Mouse (Mus musculus): Measurements from ENCODE around the gene Mapk8ip3.
"Not testable (repeated sequence)": the region's sequence is repeated elsewhere in the genome, so short reads cannot be mapped to it uniquely, and the experiment has no call there.

Mapk8ip3 gene

DNA sequence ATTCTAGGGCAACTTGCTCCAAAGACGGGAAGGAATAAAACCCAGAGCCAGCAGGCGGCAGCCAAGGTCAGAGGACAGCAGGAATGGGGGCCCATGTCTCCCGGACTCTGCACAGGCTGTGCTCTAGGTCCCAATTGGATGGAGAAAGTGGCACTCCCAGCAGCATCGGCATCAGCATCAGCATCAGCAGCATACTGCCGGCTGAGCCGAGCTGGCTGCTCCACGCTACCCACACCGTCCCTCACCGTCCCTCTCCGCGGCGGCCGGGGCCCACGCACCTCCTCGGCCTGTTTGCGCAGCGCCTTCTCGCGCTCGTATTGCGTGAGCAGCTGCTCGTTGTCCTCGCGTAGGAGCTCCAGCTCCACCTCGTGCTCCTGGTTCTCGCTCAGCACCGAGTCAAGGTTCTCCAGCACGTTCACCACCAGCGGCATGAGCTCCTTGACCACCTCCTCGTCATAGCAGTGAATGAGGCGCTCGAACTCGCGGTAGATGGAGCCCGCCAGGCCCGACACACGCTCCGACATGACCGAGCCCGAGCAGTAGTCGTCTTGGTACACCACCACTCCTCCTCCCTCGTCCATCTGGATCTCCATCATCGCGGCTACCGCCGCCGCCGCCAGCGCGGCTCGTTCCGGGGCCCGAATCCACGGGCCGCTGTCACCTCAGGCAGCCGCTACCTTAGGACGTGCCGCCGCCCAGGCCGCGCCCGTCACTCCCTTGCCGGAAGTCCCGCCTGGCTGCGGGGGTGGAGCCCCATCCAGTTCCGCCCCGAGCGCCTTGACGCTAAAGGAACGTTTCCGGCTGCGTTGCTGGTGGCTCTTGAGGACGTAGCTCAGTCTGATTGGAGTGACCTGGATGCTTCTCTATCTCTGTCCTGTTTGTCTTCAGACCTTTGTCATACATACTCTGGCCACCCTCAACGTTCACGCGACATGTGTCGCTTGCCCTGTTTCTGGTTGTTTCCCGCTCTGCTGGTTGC lies at the start of gene Mapk8ip3:
TSS of gene Mapk8ip3 (minus strand) at position 719 of the 979 bp plus-strand sequence.
- DNase-seq (ENCODE audit: low read depth): peak; percentile 95

DNA sequence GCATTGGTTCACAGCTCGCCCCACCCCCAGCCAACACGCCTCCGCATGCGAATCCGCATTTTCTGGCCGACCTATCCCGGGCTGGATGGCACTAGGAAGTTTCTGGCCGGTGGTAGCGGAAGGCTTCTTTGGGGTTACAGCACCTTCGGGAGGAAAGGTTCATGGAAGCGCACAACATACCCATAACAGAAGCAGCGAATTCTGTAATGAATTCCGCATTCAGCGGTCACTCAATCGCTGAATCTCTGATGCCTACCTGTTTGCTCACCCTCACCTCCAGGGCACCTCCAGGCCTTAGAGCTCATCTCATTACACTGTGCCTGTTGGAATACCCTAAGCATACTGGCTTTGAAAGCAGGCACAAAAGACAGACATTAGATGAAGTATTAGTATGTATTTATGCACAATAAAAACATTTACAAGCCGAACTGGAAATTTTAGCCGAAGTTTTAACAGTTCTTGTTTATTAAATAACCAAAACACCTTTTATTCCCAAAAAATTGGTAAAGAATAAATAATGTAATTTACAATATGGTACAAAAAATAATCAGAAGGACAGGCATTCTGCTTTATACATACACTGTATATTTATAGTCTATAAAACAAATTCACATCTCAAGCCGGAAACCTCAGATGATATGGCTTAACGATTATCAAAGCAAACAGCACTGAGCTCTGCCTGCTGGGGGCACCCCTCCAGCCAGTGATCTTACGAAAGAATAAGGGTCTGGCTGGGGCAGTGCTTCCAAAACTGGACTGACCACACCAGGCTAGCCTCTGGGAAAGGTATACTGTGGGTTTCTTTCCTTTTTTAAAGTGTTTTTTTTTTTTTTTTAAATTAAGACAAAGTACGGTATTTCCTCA lies 24.3 kb upstream of the Mapk8ip3 start:
- no peak for DNase-seq (ENCODE audit: low read depth)

DNA sequence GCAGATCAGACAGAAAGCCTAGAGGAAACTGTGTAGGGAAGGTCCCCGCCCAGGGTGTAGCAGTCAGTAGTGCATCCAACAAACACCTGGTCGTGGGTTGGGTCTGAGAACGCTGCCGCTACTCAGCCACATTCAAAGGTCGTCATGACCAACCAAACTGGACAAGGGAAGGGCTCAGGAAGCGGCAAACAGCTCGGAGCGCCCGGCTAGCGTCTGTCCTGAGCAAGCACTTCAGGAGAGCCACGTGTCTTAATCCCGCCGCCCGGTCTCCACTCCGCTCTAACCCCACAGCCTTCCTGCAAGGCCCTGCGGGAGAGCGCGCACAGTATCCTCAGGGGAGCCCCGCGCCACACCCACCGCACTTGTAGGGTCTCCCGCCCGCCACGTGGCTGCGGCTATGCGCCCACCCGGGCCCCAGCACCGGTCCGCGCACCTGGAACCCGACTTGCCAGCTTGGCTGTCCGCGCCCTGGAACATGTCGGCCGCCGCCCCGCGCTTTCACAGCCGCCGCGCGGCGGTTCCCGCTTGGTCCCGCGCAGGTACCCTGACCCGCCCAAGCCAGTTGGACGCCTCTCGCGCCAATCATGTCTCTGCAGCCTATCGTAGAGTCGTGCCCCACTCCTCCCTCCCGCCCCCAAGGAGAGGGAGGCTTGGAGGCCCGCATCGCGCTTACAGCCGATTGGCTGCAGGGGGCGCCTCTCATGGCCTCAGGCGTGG lies 23.5 kb upstream of the Mapk8ip3 start, which contains the start of gene Jpt2:
TSS of gene Jpt2 (minus strand) at position 555 of the 717 bp plus-strand sequence.
- DNase-seq (ENCODE audit: low read depth): peak; percentile 98

DNA sequence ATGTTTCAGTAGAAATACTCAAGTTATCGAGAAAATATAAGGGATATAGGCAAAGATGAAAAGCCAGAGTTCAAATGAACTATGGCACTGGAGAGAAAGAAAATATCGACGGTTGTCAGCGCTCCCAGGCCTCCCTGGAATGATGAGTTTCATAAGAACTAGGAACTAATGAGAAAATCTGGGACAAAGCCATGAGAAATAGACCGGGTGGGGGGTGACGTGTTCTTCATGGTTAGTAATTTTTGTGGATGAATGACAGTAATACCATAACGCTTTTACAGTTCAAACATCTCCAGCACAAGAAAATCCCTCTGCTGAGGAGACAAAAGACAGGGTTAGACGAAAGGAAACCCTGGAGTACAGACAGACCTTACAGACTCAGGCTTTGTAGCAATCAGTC lies 22.6 kb upstream of the Mapk8ip3 start:
- DNase-seq (ENCODE audit: low read depth): no peak

DNA sequence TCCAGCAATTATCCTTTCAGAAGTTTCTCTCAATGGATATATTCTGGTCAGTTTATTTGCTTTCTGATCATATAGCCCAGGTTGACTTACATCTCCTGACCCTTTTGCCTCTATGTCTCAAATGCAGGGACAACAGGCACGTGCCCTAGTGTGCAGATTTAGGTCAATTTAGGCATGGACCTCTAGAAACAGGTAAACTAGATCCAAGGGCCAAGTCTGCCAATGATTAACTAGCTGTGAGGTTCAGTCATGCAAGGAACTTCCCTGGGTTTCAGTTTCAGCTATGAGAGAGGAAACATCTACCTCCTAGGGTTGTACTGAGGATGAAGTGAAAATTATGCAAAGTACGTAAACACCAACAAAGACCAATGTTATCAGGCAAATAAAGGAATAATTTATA lies 16.5 kb upstream of the Mapk8ip3 start:
- DNase-seq (ENCODE audit: low read depth): no peak

- no peak for DNase-seq (ENCODE audit: low read depth)
Observed at GRCm38 (mm10) chr17:24950671-24951070, 13.9 kb upstream of the Mapk8ip3 start.

- no peak for DNase-seq (ENCODE audit: low read depth)
Observed at GRCm38 (mm10) chr17:24948204-24948603, 11.4 kb upstream of the Mapk8ip3 start.

DNA sequence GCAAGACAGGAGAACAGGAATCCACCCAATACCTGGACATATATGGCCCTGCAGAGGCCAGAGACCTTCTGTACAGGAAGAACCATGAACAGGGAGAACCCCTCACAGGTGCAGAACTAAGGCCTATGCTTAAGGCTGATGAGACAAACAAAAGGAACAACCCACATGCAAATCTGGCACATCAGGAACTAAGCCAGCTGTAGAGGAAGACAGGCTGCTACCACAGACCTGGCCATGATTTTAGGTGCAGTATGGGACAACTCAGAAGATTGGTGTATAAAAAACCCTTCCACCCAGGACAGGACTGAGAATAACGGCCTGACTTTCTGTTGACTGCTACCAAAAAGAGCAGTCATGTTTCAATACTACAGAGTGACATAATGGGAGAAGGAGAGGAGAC lies 6.8 kb upstream of the Mapk8ip3 start:
- not testable (repeated sequence) for DNase-seq (ENCODE audit: low read depth)

GRCm38 (mm10) chr17:24943036-24943435 lies 6.3 kb upstream of the Mapk8ip3 start:
- DNase-seq (ENCODE audit: low read depth): no peak

DNA sequence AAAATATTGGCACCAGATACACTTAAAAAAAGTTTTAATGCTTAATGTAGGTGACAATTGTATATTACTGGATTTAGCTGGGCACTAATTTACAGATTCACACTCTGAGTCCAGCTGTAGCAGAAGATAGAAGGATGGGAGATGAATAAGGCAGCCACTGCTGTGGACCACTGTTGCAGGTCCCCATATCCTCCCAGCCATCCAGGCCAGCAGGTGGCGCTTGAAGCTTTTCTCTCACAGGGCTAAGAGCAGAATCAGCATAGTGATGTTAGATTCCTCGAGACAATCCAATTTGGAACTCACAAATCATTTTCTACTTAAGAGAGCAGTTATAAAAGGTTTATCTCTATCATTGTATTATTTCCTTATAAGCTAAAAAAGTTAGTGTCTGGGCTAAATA lies 5.7 kb upstream of the Mapk8ip3 start:
- peak; percentile 52 for DNase-seq (ENCODE audit: low read depth)

DNA sequence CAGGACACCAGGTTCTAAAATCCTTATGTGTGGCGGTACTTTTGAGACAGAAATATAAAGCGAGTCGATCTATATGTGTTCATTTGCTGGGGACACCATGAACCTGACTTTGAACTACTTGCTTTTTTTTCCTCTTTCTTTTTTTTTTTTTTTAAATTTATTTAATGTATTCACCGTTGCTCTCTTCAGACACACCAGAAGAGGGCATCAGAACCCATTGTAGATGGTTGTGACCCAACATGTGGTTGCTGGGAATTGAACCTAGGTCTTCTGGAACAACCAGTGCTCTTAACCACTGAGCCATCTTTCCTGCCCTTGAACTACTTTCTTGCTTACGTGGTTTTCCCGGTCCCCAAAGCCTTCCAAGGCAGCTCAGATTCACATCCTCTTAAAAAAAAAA lies 489 bp upstream of the Mapk8ip3 start:
- DNase-seq (ENCODE audit: low read depth): no peak

DNA sequence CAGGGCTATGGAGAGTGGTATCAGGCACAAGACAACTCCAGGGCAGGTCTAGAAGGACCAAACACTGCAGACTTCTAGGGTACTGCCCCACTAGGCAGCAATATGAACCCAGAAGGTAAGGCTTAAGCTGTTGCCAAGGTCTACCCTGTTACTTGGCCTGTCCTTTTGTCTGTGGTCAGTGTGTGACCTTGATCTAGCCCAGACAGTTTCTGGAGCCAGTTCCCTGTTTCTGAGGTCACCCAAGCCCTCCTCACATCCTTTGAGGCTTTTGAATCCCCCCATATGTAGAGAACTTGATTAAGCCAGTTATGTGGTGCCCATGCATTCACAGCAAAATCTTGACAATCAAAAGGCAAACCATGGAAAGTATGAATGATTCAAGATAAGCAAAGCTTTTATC lies 1.1 kb downstream of the Mapk8ip3 start:
- peak; percentile 18 for DNase-seq (ENCODE audit: low read depth)

- DNase-seq (ENCODE audit: low read depth): no peak
Observed at GRCm38 (mm10) chr17:24934926-24935325, 1.9 kb downstream of the Mapk8ip3 start.

DNA sequence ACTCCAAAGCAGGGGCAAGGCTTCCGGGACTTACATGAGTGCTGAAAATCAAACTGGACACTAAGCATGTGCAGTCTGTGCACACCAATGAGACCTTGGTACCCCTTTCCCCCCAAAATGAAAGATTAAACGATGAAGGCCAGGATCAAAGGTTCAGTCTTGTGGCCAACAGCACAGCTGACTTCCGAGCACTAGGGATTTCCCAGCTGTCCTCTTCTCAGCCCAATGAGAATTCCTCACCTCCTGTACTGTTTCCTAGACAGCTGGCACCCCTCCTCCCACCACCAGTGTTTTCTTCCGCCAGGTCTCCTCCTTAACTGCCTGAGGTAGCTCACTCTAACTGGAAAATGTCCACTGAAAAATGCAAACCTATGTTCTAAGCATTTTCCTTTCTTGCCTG lies 3.6 kb downstream of the Mapk8ip3 start:
- no peak for DNase-seq (ENCODE audit: low read depth)

DNA sequence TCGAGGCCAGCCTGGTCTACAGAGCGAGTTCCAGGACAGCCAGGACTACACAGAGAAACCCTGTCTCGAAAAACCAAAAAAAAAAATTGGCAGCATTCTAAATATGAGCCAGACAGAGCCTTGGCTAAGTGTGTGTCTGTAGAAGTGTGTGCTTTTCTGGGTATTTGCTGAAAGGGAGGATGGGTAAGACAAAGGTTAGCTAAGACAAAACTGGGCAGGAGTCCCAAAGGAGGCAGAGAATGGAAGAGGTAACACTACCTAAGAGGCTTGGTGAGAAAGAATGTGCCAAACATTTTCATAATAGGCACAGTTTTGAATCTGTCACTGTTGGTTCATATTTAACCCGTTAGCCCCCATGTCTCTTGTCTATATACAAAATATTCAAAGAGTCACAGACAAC lies 4.3 kb downstream of the Mapk8ip3 start:
- DNase-seq (ENCODE audit: low read depth): no peak

DNA sequence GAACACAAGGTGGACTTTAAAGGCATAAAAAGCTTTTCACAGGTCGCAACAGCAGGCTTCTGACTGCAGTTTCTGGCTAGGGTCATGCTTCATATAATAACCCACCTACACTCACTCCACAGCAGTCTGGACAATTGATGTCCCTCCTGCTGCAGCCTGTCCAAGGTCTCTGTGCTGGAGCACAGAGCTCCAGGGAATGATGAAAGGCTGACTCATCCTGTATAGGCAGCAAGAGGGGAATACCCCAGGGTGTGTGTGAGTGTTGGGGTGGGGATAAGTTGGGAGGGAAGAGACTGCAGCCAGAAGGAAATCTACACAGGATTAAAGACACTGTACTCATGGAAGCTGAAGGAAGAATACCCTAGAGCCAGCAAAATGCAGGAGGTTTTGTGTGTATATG lies 7.3 kb downstream of the Mapk8ip3 start:
- no peak for DNase-seq (ENCODE audit: low read depth)

DNA sequence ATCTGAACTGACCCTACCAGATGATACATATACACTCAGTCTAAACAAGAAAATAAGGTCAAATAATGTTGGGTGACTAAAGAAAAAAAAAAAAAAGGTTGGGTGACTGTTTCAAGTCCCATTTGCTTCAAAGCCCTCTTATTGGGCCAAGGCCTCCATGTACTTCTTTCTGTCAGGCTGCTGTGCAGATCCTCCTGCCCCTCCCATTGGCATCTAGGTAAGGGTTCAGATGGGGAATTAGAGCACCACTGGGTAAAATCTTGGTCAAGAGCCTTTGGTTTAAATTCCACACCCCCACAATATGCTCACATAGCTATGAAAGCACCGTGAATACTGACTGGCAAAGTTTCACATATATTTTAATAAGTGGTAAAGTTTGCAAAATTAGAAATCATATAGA lies 13.5 kb downstream of the Mapk8ip3 start:
- no peak for DNase-seq (ENCODE audit: low read depth)

DNA sequence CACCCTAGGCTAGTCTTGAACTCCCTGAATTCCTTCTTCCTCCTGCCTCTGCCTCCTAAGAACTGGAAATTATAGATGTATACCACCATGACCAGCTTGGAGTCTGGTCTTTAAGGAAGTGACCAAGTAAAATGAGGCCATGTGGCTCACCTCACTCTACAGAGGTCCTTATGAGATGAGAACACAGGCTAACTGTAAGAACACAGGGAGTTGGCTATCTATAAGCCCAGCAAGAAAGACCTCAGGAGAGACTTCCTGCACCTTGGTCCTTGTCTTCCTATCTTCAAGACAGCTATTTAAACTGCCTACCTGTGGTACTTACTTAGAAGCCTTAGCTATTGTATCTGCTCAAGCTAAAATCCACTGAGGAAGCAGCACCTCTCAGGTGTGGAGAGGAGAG lies 22.8 kb downstream of the Mapk8ip3 start:
- no peak for DNase-seq (ENCODE audit: low read depth)

DNA sequence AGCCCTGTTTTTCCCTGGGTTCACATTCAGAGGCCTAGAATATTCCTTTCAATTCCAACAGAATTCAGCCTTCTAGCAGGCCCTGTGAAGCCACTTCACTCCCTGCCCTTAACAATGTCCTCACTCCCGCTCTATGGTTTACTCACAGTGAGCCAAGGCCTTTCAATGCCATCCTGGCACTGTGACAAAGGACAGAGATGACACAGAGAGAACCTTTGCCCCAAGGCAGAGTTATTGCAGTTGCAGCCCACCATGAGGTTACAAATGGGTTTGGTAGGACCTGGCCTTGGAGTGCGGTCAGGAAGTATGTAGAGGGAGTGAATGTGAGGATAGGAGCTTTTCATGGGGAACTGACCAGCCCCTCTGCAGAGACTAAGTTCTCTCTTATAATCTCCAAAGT lies 29.2 kb downstream of the Mapk8ip3 start:
- DNase-seq (ENCODE audit: low read depth): no peak

DNA sequence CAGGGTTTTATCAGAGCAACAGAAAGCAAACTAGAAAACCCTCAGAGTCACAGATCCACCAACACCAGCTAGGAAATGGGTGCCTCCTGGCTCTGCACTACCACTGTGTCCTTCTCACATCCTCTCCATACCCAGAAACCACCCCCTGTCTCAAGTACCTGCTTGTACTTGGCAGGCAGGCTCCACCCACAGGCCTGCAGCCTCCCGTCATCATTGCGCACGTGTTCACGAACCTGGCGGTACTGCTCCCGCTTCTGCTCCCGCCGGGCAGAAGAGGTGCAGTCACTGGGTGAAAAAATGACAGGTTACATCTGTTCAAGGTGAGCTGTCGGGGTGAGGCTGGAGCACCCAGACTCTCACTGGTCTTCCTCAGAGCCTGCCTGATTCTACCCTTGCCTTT lies 33.0 kb downstream of the Mapk8ip3 start:
- no peak for DNase-seq (ENCODE audit: low read depth)

GRCm38 (mm10) chr17:24902671-24903474 lies 33.9 kb downstream of the Mapk8ip3 start:
- no peak for DNase-seq (ENCODE audit: low read depth)
